Mouse (Mus musculus) retina, postnatal 1 day (tissue): ENCODE results near the gene Coro1c.

Source experiments
- DNase-seq: peaks from one replicate; pipeline ENCODE4 v3.0.0-alpha.2; 2012

Gene Coro1c

GRCm38 (mm10) chr5:113882566-113883383 lies 25.8 kb downstream of the Coro1c start:
- DNase-seq: no peak

- no peak for DNase-seq
These were observed 27.4 kb downstream of the Coro1c start for GRCm38 (mm10) chr5:113881136-113881535.

GRCm38 (mm10) chr5:113878943-113879617 lies 29.5 kb downstream of the Coro1c start:
- no peak for DNase-seq

- no peak for DNase-seq
These were observed 31.0 kb downstream of the Coro1c start for GRCm38 (mm10) chr5:113877565-113877964.

- DNase-seq: no peak
These were observed 32.4 kb downstream of the Coro1c start for GRCm38 (mm10) chr5:113876176-113876575.

- DNase-seq: no peak
These were observed 32.9 kb downstream of the Coro1c start for GRCm38 (mm10) chr5:113875625-113876024.

GRCm38 (mm10) chr5:113874063-113875024 lies 34.2 kb downstream of the Coro1c start:
- peak; percentile 56 for DNase-seq

GRCm38 (mm10) chr5:113872936-113873912 lies 35.3 kb downstream of the Coro1c start:
- peak; percentile 99 for DNase-seq

- DNase-seq: peak; percentile 54
These were observed 36.5 kb downstream of the Coro1c start for GRCm38 (mm10) chr5:113871903-113872548.

GRCm38 (mm10) chr5:113870393-113871040 lies 38.0 kb downstream of the Coro1c start:
- peak; percentile 46 for DNase-seq

- DNase-seq: peak; percentile 83
These were observed 39.4 kb downstream of the Coro1c start for GRCm38 (mm10) chr5:113869132-113869531.

GRCm38 (mm10) chr5:113864992-113865391 lies 43.6 kb downstream of the Coro1c start:
- no peak for DNase-seq

- DNase-seq: no peak
These were observed 44.6 kb downstream of the Coro1c start for GRCm38 (mm10) chr5:113863994-113864393.

- no peak for DNase-seq
These were observed 46.1 kb downstream of the Coro1c start for GRCm38 (mm10) chr5:113862418-113862817.

- no peak for DNase-seq
These were observed 47.3 kb downstream of the Coro1c start for GRCm38 (mm10) chr5:113861294-113861693.

- no peak for DNase-seq
These were observed 49.6 kb downstream of the Coro1c start for GRCm38 (mm10) chr5:113858971-113859370.

GRCm38 (mm10) chr5:113858550-113858949 lies 50.0 kb downstream of the Coro1c start:
- DNase-seq: no peak

GRCm38 (mm10) chr5:113857631-113858030 lies 50.9 kb downstream of the Coro1c start:
- DNase-seq: no peak

GRCm38 (mm10) chr5:113856631-113857030 lies 51.9 kb downstream of the Coro1c start:
- DNase-seq: no peak

GRCm38 (mm10) chr5:113855696-113856095 lies 52.9 kb downstream of the Coro1c start:
- DNase-seq: peak; percentile 81

- no peak for DNase-seq
These were observed 53.4 kb downstream of the Coro1c start for GRCm38 (mm10) chr5:113855117-113855516.
